Mouse (Mus musculus): ENCODE measurements around the gene Nfu1.

DNA sequence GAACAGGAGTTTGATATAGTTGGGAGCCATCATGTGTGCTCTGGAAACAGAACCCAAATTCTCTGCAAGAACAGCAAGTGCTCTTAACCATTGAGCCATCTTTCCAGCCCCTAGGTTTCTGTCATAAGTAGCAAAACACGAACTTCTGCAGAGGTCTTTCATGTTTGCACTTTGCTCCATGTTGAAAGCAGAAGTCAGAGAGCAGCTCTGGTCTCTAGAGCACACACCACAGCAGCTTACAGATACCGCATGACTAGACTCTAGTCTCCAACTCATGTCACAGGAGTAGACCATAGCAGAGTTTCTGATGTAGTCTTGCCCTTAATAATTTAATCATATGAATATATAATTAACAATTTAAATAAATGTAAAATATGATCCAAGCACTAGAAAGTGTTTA is 59.2 kb downstream of the Nfu1 start:
- no peak for TF ChIP-seq CTCF (IDR thresholded peaks at IDR 0.05; ENCODE audit: borderline replicate concordance, insufficient read depth, low read depth, low read length)
- no peak for TF ChIP-seq POLR2A (IDR thresholded peaks at IDR 0.05; ENCODE audit: borderline replicate concordance, insufficient read depth, low read length)
